Mouse (Mus musculus) forebrain, embryonic 10.5 days (tissue): ENCODE results near the gene St8sia1. TPM values are rescaled to one million over a fixed set of nuclear protein-coding genes. Genes with fewer than 3 reads are reported as not detected.

Experiments
- DNase-seq: peaks from one replicate; pipeline ENCODE4 v3.0.0-alpha.2; 2017; ENCODE audit warnings: low spot score; ENCODE audit errors: extremely low spot score
- H3K27ac ChIP-seq: fragments of 300-500 bp; sonication (generic); 2 replicates; pipeline ENCODE4 v1.5.1; 2016; ENCODE audit warnings: mild to moderate bottlenecking
- H3K27me3 ChIP-seq: fragments of 300-500 bp; sonication (generic); 2 replicates; pipeline ENCODE4 v1.6.1; 2016; ENCODE audit warnings: mild to moderate bottlenecking; ENCODE audit not compliant: poor library complexity, severe bottlenecking
- H3K36me3 ChIP-seq: fragments of 300-500 bp; sonication (generic); replicated peaks from 2 replicates; pipeline ENCODE4 v1.6.1; 2016; ENCODE audit warnings: mild to moderate bottlenecking, moderate library complexity
- H3K4me1 ChIP-seq: fragments of 300-500 bp; sonication (generic); 2 replicates; pipeline ENCODE4 v1.6.1; 2016
- H3K4me3 ChIP-seq: fragments of 300-500 bp; sonication (generic); 2 replicates; pipeline ENCODE4 v1.5.1; 2016; ENCODE audit warnings: mild to moderate bottlenecking, moderate library complexity
- H3K9me3 ChIP-seq: fragments of 300-500 bp; sonication (generic); 2 replicates; pipeline ENCODE4 v1.6.1; 2016; ENCODE audit warnings: mild to moderate bottlenecking, moderate library complexity
- WGBS: fragments of 180-500 bp; shearing (Covaris S2); methylation state at CpG from one replicate; pipeline ENCODE4 v1.1.7; 2016; 5-methylcytosine and 5-hydroxymethylcytosine counted together
- polyA plus RNA-seq: library from polyadenylated mRNA; unstranded; fragments of >200 nt; fragmentation: Nextera tagmentation; extraction: Ambion mirVana; gene quantifications from 2 replicates; pipeline ENCODE4 v1.2.1, GENCODE M21; 2016

St8sia1 gene
- polyA plus RNA-seq, 1 experiment from 2014 or later: 2.3 TPM

- Histone ChIP-seq H3K4me3 (no peak overlapping the region), H3K9me3 (no peaks in the 10 kb centered on the region), H3K27ac (no peak overlapping the region), H3K4me1 (no peaks in the 10 kb centered on the region), H3K36me3 (no peaks in the 10 kb centered on the region), H3K27me3 (no peaks in the 10 kb centered on the region)
- 95% methylated on average over 16 of the region's 16 CpGs for WGBS
- DNase-seq: no peak
Measured at GRCm38 (mm10) chr6:142928551-142929309, 35.5 kb downstream of the St8sia1 start.

- DNase-seq: no peak
- Histone ChIP-seq H3K27me3 (no peaks in the 10 kb centered on the region), H3K4me3 (no peak overlapping the region), H3K4me1 (no peaks in the 10 kb centered on the region), H3K27ac (no peak overlapping the region), H3K9me3 (no peaks in the 10 kb centered on the region), H3K36me3 (no peaks in the 10 kb centered on the region)
- WGBS: 92% methylated on average over 9 of the region's 9 CpGs
Measured at GRCm38 (mm10) chr6:142926901-142927605, 37.2 kb downstream of the St8sia1 start.

- H3K4me1 ChIP-seq: no peaks in the 10 kb centered on the region
- DNase-seq: no peak
- 86% methylated on average over 5 of the region's 5 CpGs for WGBS
- no peaks in the 10 kb centered on the region for H3K9me3 ChIP-seq
- H3K4me3 ChIP-seq: no peak overlapping the region
- H3K36me3 ChIP-seq: no peaks in the 10 kb centered on the region
- no peaks in the 10 kb centered on the region for H3K27me3 ChIP-seq
- no peak overlapping the region for H3K27ac ChIP-seq
Measured at GRCm38 (mm10) chr6:142925921-142926320, 38.3 kb downstream of the St8sia1 start.

GRCm38 (mm10) chr6:142925374-142925773 lies 38.9 kb downstream of the St8sia1 start:
- DNase-seq: no peak
- Histone ChIP-seq H3K9me3 (no peaks in the 10 kb centered on the region), H3K36me3 (no peaks in the 10 kb centered on the region), H3K4me3 (no peak overlapping the region), H3K27me3 (no peaks in the 10 kb centered on the region), H3K27ac (no peak overlapping the region), H3K4me1 (no peaks in the 10 kb centered on the region)
- WGBS: 95% methylated on average over 3 of the region's 3 CpGs

- H3K27ac ChIP-seq: no peak overlapping the region
- no peak overlapping the region for H3K4me3 ChIP-seq
- H3K27me3 ChIP-seq: no peaks in the 10 kb centered on the region
- DNase-seq: no peak
- H3K9me3 ChIP-seq: no peaks in the 10 kb centered on the region
- H3K36me3 ChIP-seq: no peaks in the 10 kb centered on the region
- H3K4me1 ChIP-seq: peaks cover 4% of the 10 kb centered on the region; the same call in 1 of the 2 replicates
- 84% methylated on average over 5 of the region's 5 CpGs for WGBS
Measured at GRCm38 (mm10) chr6:142920901-142921300, 43.4 kb downstream of the St8sia1 start.

GRCm38 (mm10) chr6:142918691-142919090 lies 45.6 kb downstream of the St8sia1 start:
- Histone ChIP-seq H3K27me3 (no peaks in the 10 kb centered on the region), H3K36me3 (no peaks in the 10 kb centered on the region), H3K9me3 (no peaks in the 10 kb centered on the region), H3K4me1 (peaks cover 4% of the 10 kb centered on the region; the same call in 1 of the 2 replicates), H3K4me3 (no peak overlapping the region), H3K27ac (no peak overlapping the region)
- whole genome bisulfite sequencing: 87% methylated on average over 6 of the region's 6 CpGs
- DNase-seq: no peak

- Histone ChIP-seq H3K4me1 (peaks cover 4% of the 10 kb centered on the region; the same call in 1 of the 2 replicates), H3K9me3 (no peaks in the 10 kb centered on the region), H3K4me3 (no peak overlapping the region), H3K27me3 (no peaks in the 10 kb centered on the region), H3K36me3 (no peaks in the 10 kb centered on the region), H3K27ac (no peak overlapping the region)
- no peak for DNase-seq
- WGBS: 93% methylated on average over 13 of the region's 13 CpGs
Measured at GRCm38 (mm10) chr6:142917471-142917901, 46.8 kb downstream of the St8sia1 start.

GRCm38 (mm10) chr6:142916271-142916941 lies 47.8 kb downstream of the St8sia1 start:
- Histone ChIP-seq H3K36me3 (no peaks in the 10 kb centered on the region; the same call in 1 of the 2 replicates), H3K4me1 (peaks cover 4% of the 10 kb centered on the region; the same call in 1 of the 2 replicates), H3K27ac (no peak overlapping the region), H3K9me3 (no peaks in the 10 kb centered on the region), H3K4me3 (no peak overlapping the region), H3K27me3 (no peaks in the 10 kb centered on the region)
- WGBS: 92% methylated on average over 11 of the region's 11 CpGs
- no peak for DNase-seq

GRCm38 (mm10) chr6:142915464-142915863 lies 48.8 kb downstream of the St8sia1 start:
- peaks cover 4% of the 10 kb centered on the region; the same call in 1 of the 2 replicates for H3K4me1 ChIP-seq
- H3K36me3 ChIP-seq: peaks cover 3% of the 10 kb centered on the region; the same call in 1 of the 2 replicates
- H3K27me3 ChIP-seq: no peaks in the 10 kb centered on the region
- no peak overlapping the region for H3K27ac ChIP-seq
- peaks cover 3% of the 10 kb centered on the region; the same call in 1 of the 2 replicates for H3K9me3 ChIP-seq
- no peak for DNase-seq
- H3K4me3 ChIP-seq: no peak overlapping the region
- WGBS: 83% methylated on average over 5 of the region's 5 CpGs

GRCm38 (mm10) chr6:142914676-142915075 lies 49.6 kb downstream of the St8sia1 start:
- Histone ChIP-seq H3K9me3 (peaks cover 3% of the 10 kb centered on the region; the same call in 1 of the 2 replicates), H3K4me3 (no peak overlapping the region), H3K36me3 (peaks cover 3% of the 10 kb centered on the region; the same call in 1 of the 2 replicates), H3K27me3 (no peaks in the 10 kb centered on the region), H3K4me1 (no peaks in the 10 kb centered on the region), H3K27ac (no peak overlapping the region)
- DNase-seq: no peak
- WGBS: 91% methylated on average over 10 of the region's 10 CpGs

- Histone ChIP-seq H3K4me3 (no peak overlapping the region), H3K4me1 (no peaks in the 10 kb centered on the region), H3K36me3 (peaks cover 3% of the 10 kb centered on the region; the same call in 1 of the 2 replicates), H3K27ac (no peak overlapping the region), H3K27me3 (no peaks in the 10 kb centered on the region), H3K9me3 (peaks cover 3% of the 10 kb centered on the region; the same call in 1 of the 2 replicates)
- 94% methylated on average over 3 of the region's 3 CpGs for WGBS
- no peak for DNase-seq
Measured at GRCm38 (mm10) chr6:142911263-142911662, 53.0 kb downstream of the St8sia1 start.

- H3K36me3 ChIP-seq: peaks cover 3% of the 10 kb centered on the region; the same call in 1 of the 2 replicates
Measured at GRCm38 (mm10) chr6:142910721-142911120, 53.5 kb downstream of the St8sia1 start.

More at GRCm38 (mm10) chr6:142910721-142911120, 53.5 kb downstream of the St8sia1 start:
- DNase-seq: no peak
- WGBS: 97% methylated on average over 7 of the region's 7 CpGs
- Histone ChIP-seq H3K4me3 (no peak overlapping the region), H3K4me1 (no peaks in the 10 kb centered on the region), H3K27ac (no peak overlapping the region), H3K27me3 (no peaks in the 10 kb centered on the region), H3K9me3 (peaks cover 3% of the 10 kb centered on the region; the same call in 1 of the 2 replicates)
